Mouse (Mus musculus) thymus, adult 18-20 months (tissue): ENCODE data around the gene Gm42688.

ENCODE experiments used
- DNase-seq, 2 experiments: peaks; one replicate each; pipeline ENCODE4 v3.0.0; 2022; ENCODE audit warnings: mixed read lengths in 2 of 2

Gene Gm42688

DNA sequence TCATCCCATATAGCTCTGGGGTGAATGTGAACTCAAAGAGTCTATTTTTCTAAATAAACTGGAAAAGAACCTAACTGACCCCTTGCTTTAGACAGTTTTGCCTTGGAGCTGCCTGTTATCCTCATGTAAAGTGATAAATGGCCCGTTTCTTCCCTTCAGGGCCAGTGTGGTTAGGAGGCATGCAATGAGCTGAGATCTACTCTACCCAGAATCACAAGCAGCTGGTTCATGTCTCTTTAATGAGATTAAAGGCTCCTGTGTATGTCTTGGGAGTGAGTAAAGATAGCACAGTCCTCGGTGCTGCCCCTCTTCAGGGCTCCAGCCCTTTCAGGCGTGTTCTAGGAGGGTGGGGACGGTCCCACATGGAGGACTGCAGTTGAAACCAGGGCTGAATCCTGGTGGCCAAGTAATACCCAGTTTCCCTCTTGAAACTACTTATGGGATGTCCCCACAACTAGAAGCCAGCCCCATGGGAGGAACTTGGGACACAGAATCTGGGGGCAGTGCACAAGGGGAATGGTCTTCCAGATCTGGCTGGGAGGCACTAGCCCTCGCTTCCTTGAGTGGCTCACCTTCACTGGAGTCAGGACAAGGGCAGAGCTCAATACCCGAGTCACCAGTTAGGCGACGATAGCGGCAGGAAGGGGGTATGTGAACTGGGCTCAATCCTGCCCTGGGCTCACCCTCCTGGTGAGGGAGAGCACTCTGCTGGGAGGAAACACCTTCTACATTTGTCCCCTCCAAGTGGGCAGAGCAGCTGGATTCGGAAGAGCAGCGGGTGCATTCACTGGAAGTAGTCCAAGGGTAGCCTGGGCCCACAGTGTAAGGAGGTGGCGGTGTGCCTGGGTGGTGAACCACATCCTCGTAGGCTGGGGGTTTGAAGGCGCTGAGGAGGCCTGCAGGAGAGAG, 17.7 kb downstream of the Gm42688 start:
- DNase-seq: peak in 1 of 2 experiments; percentile 21

DNA sequence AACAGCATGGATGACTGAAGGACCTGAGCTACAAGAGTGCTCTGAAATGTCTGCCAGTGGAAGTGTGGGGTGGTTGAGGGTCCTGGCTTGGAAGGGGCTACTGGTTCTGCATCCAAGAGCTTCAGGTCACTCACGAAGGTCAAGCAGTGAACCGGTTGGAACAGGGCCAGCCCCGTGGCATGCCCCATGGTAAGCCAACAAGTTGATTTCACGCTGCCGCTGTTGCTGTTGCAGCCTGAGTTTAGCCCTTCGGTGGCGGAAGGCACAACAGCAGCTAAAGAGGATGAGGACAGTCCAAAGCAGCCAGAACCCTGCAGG, 18.3 kb downstream of the Gm42688 start:
- DNase-seq: no peak

DNA sequence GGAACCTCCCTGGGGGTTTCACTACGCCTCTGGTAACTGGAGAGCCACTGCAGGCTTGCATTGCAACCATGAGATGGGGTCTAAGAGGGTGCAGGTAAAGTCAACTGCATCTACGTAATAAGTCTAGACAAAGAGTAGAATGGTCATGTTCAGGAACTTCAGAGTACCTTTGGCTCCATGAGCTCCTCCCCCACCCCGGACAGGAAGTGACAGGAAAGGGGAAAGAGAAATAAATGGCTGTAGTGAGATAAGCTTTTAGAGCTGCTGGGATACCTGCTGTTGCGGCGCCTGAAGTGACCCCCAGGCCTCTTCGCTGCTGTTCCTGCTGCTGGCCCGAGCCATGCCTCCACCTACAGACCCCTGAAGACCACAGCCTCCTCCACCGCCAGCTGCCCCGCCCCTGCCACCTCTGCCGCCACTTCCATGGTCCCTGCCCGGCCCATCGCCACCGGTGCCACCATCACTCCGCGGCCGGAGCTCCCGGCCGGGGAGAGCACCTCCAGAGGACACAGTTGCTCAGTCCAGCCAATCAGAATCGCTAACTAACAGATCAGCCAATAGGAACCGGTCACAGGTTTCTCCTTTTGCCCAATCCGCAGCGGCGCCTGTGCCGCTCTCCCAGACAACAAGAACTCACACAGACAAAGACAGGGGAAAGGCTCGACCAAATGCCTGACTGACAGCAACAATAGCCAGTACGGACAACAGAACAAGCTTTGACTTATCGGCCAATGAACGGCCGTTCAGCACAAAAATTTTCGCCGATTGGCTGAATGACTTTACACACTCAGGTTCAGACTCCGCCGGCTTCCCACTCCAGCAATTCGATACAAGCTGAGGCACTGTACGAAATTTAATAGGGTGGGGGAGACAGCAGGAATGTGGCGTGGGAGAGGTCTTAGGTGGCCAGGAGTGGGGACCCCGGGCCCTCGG, 19.8 kb downstream of the Gm42688 start, which contains the start of gene Wbp1:
Gene Wbp1, minus strand, starts transcription at position 630 of the 933 bp plus-strand sequence.
- DNase-seq: peak; percentile 91 to 97

DNA sequence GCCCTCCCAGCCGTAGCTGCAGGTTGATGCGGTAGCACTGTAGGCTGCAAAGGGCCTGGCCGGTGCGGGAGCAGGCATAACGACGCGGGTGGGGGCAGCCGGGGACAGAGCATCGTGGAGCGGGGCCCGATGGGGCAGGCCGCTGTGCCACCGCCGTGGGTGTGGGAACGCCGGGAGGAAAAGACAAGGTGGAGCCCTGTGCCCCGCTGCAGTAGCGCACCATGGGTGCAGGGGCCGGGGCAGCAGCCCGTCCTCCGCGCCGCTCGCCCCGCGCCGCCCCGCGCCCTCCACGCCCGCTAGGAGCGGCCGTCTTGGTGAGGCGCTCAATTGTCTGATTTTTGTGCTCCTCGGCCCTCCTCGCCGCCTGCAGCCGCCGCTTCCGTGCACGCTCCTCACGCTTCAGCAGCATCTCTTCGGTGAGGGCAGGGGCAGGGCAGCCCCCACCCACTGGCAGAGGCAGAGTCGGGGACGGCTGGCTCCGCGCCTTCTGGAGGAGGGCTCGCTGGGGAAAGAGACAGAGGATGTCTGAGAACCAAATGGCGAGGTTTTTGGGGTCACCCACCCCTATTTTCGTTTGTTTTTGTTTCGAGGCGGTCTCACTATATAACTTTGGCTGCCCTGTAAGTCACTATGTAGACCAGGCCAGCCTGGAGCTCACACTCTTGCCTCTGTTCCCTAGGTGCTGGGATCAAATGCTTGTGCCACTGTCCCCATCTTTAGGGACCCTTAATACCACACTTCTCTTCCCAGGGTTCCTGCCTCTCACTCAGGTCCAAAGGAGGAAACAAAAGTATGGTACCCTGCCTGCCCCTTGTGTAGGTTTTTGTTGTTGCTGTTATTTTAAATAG, 20.7 kb downstream of the Gm42688 start:
- peak in 1 of 2 experiments; percentile 44 for DNase-seq

DNA sequence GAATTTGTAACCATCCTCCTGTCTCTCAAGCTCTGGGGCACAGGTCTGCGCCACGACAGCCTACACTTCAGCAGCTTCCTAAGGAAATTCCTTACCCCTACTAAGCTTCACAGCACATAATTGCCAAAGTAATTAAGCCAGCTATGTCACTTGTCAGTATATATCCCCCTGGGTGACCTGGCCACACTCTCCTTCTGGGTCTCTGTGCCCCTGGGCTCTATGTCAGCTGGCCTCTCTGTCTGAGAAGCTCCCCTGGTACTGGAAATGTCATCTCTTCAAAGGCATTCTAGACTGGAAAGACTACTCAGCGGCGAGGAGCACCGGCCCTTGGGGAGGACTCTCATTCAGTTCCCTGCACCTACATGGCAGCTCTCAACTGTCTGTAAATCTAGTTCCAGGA, 21.5 kb downstream of the Gm42688 start:
- no peak for DNase-seq

DNA sequence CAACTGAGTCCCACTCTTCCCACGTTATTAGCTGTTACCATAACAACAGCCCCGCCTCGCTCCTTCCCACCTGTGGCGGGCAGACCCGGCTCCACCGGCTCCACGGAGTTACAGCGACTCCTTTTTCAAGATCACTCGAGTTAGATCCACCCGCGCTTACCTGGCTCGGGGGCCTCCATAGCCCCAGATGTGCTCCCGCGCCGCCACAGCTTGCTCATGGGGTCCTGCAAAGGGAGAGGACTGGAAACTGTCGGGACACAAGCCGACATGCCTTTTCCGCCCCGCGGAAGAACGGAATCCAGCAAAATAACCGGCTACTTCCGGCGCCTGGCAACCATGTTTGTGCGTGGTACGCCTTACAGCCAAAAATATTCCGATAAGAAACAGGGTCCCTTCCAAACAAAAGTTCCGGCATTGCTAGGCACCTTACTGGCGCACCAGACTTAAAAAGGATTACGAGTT, 23.5 kb downstream of the Gm42688 start:
- peak; percentile 77 to 87 for DNase-seq

DNA sequence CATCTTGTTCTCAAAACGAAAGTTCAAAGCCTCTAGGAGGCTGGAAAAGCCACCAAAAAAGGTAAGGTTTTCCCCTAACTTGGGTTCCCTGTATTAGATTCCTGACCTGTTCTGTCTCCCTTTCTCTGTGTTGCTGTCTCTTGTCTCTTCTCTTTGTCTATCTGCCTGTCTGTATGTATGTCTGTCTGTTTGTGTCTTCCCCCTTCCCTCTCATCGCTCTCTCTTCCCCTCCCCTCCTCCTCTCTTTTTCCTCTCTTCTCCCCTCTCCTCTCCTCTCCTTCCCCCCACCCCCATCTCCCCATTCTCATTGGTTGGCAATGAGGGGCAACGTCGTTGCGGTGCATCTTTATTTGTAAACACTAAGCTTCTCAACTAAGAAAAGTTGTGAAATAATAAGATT, 23.9 kb downstream of the Gm42688 start, which contains the start of gene Ino80b:
Gene Ino80b, minus strand, starts transcription at position 101 of the 400 bp plus-strand sequence.
- DNase-seq: no peak

DNA sequence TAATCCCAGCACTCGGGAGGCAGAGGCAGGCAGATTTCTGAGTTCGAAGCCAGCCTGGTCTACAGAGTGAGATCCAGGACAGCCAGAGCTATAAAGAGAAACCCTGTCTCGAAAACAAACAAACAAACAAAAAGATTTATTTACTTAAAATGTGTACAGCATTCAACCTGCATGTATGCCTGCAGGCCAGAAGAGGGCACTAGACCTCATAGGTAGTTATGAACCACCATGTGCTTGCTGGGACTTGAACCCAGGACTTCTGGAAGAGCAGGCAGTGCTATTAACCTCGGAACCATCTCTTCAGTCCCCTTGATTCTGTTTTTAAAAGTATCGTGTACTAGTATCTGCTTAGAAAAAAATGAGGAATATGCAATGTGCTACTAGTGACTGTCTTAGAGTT, 26.0 kb downstream of the Gm42688 start:
- DNase-seq: no peak

DNA sequence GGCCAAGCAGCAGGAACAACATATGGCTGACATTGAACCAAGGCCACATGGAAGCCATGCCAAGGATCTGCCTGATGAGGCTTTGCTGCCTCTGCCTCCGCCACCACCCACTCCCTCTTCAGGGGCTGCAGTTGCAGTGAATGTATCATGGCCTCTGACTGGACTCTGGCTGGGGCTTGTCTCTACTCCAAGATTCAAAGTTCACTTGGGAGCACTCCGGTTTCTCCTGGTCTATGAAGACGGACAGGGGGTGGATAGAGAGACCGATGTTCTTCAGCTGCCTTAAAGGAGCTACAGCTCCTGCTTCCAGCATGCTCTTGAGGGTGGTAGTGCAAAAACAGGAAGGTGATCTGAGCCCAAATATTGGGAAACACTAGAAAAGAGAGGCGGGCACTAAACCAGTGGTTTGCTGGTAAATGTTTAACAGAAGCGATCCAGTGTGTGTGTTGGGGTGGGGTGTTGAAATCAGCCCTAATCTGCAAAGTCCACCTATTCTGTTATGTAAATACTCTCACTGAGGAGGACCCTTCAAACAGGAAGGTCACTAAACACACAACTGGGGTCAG, 30.1 kb downstream of the Gm42688 start:
- no peak for DNase-seq

DNA sequence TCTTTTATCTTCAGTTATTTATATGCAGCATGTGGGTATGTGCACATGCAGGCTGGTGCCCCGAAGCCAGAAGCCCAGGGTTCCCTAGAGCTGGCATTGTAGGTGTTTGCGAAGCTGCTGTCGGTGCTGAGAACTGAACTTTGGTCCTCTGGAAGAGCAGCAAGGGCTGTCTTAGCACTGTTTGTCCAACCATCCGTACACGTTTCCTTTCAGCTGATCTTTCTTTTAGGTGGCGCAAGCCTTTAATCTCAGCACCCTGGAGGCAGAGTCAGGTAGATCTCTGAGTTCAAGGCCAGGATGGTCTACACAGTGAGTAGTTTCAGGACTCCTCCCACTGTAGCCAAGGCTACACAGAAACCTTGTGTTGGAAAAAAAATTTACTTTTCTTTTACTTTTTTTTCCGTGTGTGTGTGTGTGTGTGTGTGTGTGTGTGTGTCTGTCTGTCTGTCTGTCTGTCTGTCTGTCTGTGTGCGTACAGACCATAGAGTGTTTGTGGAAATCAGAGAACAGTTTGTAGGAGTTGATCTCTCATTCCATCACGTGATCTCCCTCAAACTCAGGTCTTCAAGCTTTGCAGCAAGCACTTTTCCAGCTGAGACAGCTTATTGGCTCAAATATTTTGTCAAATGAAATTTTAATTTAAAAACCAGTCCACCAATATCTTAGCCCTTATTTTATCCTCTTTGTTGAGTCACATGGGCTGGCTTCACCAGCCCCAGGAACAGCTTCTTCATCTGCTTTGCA, 30.9 kb downstream of the Gm42688 start:
- no peak for DNase-seq

DNA sequence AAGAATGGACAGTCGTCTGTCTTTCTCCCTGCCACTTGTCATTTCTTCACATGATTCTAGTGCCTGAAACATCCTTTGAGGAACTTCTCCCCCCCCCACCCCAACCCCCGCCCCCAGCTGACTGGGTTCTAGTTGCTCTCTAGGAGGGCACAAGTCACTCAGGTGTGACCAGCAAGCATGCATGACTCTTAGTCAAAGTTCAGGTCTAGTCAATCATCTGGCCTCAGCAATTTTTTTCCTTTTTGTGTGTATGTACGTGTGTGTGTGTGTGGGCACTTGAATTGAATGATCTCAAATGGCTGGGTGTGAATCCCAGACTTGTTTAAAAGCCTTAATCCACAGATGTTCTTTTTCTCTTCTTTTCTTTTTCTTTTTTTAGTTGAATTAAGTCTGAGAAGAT, 32.8 kb downstream of the Gm42688 start:
- DNase-seq: no peak

DNA sequence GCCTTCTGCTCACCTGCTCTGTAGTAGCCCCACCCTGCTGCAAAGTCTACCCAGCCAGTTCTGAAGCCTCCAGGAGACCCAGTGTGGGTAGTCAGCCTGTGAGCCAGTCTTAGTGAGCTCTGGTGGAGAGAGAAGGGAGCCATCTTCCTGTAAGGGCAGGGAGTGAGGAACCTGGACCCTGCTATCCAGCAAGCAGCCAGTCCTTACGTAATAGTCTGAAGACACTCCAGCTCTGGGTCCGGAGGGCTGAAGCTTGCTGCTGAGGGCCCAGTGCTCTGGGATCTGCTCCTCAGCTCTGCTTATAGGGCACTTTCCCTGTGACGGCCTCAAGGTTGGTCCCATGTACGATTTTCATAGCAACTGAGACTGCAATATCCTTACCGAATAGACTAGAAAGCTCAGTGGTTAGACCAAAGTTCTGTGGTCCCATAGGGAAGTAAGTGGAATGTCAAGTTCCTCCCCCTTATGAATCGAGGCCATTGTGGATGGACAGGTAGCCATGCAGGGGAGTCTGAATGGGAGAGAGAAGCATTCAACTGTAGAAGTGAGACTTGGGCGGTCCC, 33.6 kb downstream of the Gm42688 start, which contains the start of gene Rtkn:
Gene Rtkn, plus strand, starts transcription at position 513 of the 563 bp plus-strand sequence.
- DNase-seq: no peak

DNA sequence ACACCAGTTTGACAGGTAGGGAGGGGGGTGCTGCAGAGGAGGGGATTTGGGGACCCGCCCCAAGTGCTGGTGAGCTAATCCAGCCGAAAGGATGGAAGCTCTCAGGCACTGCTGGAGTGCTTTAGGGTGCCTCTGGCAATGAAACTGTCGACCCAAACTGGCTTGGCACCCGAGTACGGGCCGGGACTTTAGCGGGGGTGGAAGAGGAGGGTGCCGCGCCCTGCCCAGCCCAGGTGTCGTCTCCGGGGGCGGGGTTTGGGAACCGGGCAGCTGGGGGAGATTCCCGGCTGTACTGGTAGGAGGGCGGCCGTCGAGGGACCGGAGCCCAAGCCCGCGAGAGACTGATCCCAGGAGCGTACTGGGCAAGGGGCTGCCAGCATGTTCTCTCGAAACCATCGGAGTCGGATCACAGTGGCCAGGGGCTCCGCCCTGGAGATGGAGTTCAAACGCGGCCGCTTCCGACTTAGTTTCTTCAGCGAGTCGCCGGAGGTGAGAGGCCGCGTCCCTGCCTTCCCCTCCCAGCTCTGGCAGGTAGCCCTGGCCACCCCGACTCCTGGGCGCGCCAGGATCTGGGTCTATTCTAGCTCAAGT, 34.2 kb downstream of the Gm42688 start:
- DNase-seq: no peak

DNA sequence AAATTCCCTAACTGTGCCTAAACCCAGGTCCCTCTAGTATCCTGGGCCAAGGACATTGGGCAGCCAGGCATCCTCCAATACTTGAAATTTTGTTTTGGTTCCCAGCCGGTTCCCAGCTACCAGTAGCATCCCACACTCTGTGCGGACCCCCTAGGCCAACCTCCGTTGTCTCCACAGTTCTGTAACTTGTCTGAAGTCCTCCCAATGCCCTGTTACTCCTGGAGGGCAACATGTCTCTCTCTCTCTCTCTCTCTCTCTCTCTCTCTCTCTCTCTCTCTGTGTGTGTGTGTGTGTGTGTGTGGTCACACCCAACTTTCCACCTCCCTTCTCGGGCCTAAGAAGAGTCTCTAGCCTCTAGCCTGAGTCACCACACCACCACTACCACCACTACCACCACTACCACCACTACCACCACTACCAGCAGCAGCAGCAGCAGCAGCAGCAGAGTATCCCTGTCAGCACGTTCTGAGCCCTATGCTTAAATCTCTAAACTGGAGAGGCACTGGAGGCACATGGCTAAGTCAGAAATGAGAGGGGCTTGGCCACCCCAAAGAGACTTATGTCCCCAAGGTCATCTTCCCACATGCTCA, 35.0 kb downstream of the Gm42688 start:
- DNase-seq: no peak

DNA sequence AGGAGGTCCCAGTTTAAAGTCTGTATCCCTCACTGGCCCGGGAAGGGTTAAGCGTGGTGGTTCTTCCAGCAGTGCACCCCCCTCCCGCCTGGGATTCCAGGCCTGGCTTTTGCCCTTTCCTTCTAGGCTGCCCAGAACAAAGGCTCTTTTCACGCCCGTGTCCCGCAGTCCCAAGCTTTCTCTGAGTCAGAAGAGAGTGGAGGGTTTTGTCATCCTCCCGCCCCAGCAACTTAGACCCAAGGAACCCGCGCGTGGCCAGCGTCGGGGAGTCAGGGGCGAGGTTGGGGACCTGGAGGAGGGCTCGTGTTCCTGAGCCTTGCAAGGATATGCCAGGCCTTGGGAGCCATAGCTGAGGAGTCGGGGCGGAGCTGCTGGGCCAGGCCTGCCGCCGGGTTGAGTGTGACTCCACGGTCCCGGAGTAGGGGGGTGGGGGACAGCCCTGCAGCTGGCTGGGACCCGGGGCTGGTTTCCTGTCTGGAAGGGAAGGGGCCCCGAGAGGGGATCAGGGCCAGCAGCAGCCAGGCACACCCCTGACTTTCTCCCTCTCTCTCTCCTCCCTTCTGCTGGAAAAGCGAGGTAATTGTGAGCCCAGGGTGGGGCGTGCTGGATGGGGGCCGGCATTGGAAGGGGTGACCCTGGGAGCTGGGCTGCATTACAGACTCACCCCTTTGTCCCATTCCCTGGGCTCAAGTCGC, 35.6 kb downstream of the Gm42688 start:
- DNase-seq: peak in 1 of 2 experiments; percentile 21

DNA sequence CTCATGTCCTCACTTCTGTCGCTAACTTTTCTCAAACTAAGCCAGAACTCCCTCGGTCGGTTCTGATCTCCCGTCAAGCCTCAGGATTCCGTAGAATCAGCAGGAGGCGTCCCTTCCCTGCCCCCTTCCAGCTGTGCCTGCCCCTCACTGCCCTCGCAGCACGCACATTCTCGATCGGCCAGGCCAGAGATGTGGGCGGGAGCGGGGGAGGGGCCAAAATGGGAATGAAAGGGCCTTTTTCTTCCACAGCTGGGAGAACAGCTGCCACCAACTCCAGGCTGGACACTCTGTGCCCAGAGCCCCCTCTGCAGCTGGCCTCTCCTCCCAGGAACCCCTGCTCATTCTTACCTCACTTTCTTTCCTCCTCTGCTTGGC, 36.1 kb downstream of the Gm42688 start:
- DNase-seq: no peak

DNA sequence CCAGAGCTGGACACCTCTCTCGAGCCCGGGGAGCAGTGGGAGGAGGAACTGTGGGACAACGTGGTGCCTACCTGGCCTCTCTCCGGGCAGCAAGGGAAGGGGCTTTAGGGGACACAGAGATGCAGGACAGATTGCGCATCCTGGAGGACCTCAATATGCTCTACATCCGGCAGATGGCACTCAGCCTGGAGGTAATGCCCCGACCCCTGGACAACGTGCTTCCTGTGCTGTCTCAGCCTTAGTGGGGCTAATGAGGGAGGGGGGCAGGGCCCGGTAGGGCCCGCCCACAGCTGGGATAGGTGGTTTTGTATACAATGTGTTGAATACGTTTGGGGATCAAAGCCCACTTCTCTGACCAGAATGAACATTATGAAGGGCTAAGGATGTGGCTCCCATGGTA, 36.6 kb downstream of the Gm42688 start:
- DNase-seq: no peak

DNA sequence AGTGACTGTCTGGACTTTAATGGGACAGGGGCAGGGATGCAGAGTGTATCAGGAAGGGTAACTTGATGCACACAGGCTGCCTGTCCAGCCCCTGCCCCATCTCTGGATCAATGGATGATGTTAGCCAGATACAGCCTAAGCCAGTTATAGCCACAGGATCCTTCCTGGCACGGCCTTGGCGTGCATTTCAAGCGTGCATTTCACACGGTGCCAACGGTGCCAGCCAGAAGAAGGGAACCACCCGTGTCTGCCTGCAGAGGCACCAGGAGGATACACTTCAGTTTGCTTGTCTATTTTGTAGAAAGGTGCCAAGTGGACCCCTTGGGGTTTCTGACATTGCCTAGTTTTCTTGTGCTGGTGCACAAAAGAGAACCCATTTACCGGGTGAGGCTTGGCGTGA, 38.6 kb downstream of the Gm42688 start:
- no peak for DNase-seq

DNA sequence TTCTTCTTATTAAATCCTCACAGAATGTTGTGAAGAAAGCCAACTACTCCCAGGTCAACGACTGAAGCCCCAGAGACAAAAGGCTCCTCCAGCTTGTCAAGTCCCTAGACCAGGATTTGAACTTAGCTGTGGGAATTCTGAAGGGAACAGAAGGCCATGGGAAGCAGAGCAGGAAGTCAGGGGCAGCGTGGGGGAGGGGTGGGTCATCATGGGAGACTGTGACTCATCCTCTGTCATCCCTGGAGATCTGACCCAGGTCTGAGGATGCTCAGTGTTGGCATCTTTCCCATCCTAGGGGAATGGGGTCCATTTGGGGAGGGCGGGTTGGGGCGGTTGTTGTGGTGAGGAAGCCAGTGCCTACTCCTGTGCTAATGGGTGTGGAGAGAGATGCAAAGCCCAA, 40.2 kb downstream of the Gm42688 start:
- DNase-seq: no peak
